Mouse (Mus musculus) forebrain, embryonic 12.5 days (tissue): ENCODE data around the gene Mbd6. TPM values are rescaled to one million over a fixed set of nuclear protein-coding genes. Genes with fewer than 3 reads are reported as not detected.

Experiments
- ATAC-seq: fragments of 200-750 bp; cut with Nextera tagmentation; 2 replicates; pipeline ENCODE4 v1.8.0; 2017; ENCODE audit warnings: moderate TSS enrichment; ENCODE audit not compliant: low FRiP score
- H3K27ac ChIP-seq: fragments of 300-500 bp; sonication (generic); 2 replicates; pipeline ENCODE4 v1.5.1; 2016; ENCODE audit warnings: mild to moderate bottlenecking
- H3K27me3 ChIP-seq: fragments of 300-500 bp; sonication (generic); 2 replicates; pipeline ENCODE4 v1.6.1; 2016; ENCODE audit warnings: mild to moderate bottlenecking
- H3K36me3 ChIP-seq: fragments of 300-500 bp; sonication (generic); replicated peaks from 2 replicates; pipeline ENCODE4 v1.6.1; 2016; ENCODE audit warnings: mild to moderate bottlenecking
- H3K4me1 ChIP-seq: fragments of 300-500 bp; sonication (generic); 2 replicates; pipeline ENCODE4 v1.6.1; 2016
- H3K4me2 ChIP-seq: fragments of 300-500 bp; sonication (generic); 2 replicates; pipeline ENCODE4 v1.6.1; 2016; ENCODE audit warnings: mild to moderate bottlenecking, moderate library complexity
- H3K4me3 ChIP-seq: fragments of 300-500 bp; sonication (generic); replicated peaks from 2 replicates; pipeline ENCODE4 v1.5.1; 2016; ENCODE audit warnings: mild to moderate bottlenecking
- H3K9ac ChIP-seq: fragments of 300-500 bp; sonication (generic); 2 replicates; pipeline ENCODE4 v1.6.1; 2016; ENCODE audit warnings: mild to moderate bottlenecking
- H3K9me3 ChIP-seq: fragments of 300-500 bp; sonication (generic); 2 replicates; pipeline ENCODE4 v1.6.1; 2016
- WGBS: fragments of 180-500 bp; shearing (Covaris S2); methylation state at CpG from one replicate; pipeline ENCODE4 v1.1.7; 2016; 5-methylcytosine and 5-hydroxymethylcytosine counted together
- polyA plus RNA-seq: library from polyadenylated mRNA; unstranded; fragments of >200 nt; fragmentation: Nextera tagmentation; extraction: Ambion mirVana; gene quantifications from 2 replicates; pipeline ENCODE4 v1.2.1, GENCODE M21; 2016

The Mbd6 gene
- 18.4 and 21.2 TPM in 2 replicates for polyA plus RNA-seq

GRCm38 (mm10) chr10:127288800-127289572 lies at the start of gene Mbd6:
Mbd6 (minus strand) TSS chr10:127289018.
- Histone ChIP-seq H3K36me3 (peaks cover 44% of the 10 kb centered on the region), H3K4me2 (peak within 1 kb of the TSS; percentile 86), H3K4me3 (peak within 1 kb of the TSS; percentile 75), H3K27me3 (no peaks in the 10 kb centered on the region), H3K27ac (peak within 1 kb of the TSS; percentile 98), H3K9me3 (no peaks in the 10 kb centered on the region), H3K9ac (peak within 1 kb of the TSS; percentile 83), H3K4me1 (peaks cover 65% of the 10 kb centered on the region)
- ATAC-seq = peak; percentile 42
- 0% methylated on average over 39 of the region's 65 CpGs for WGBS

- H3K9ac ChIP-seq = no peak overlapping the region
- H3K27me3 ChIP-seq = peaks cover 38% of the 10 kb centered on the region
- WGBS = 87% methylated on average over 6 of the region's 6 CpGs
- H3K4me2 ChIP-seq = no peak overlapping the region
- no peak overlapping the region for H3K27ac ChIP-seq
- 0 out of 2 replicates have a peak, but pooled peaks cover 2% of the 10 kb centered on the region for H3K36me3 ChIP-seq
- no peak overlapping the region for H3K4me3 ChIP-seq
- H3K4me1 ChIP-seq = peaks cover 38% of the 10 kb centered on the region
- no peak for ATAC-seq
- H3K9me3 ChIP-seq = no peaks in the 10 kb centered on the region
Measured at GRCm38 (mm10) chr10:127337536-127338099, 48.8 kb upstream of the Mbd6 start.

GRCm38 (mm10) chr10:127336952-127337351 lies 48.1 kb upstream of the Mbd6 start:
- WGBS = 82% methylated on average over 5 of the region's 5 CpGs
- Histone ChIP-seq H3K27me3 (peaks cover 41% of the 10 kb centered on the region), H3K36me3 (0 out of 2 replicates have a peak, but pooled peaks cover 2% of the 10 kb centered on the region), H3K4me1 (peaks cover 35% of the 10 kb centered on the region), H3K9me3 (no peaks in the 10 kb centered on the region), H3K4me2 (no peak overlapping the region), H3K27ac (no peak overlapping the region), H3K4me3 (no peak overlapping the region), H3K9ac (no peak overlapping the region)
- no peak for ATAC-seq

- Histone ChIP-seq H3K27me3 (peaks cover 40% of the 10 kb centered on the region), H3K36me3 (0 out of 2 replicates have a peak, but pooled peaks cover 2% of the 10 kb centered on the region), H3K4me3 (no peak overlapping the region), H3K27ac (no peak overlapping the region), H3K9me3 (no peaks in the 10 kb centered on the region), H3K9ac (no peak overlapping the region), H3K4me2 (no peak overlapping the region), H3K4me1 (peaks cover 20% of the 10 kb centered on the region)
- no peak for ATAC-seq
- WGBS = 64% methylated on average over 1 of the region's 1 CpGs
Measured at GRCm38 (mm10) chr10:127335271-127335670, 46.5 kb upstream of the Mbd6 start.

GRCm38 (mm10) chr10:127333152-127333551 lies 44.3 kb upstream of the Mbd6 start:
- ATAC-seq = no peak
- 63% methylated on average over 5 of the region's 5 CpGs for WGBS
- Histone ChIP-seq H3K9me3 (no peaks in the 10 kb centered on the region), H3K27ac (no peak overlapping the region), H3K4me3 (no peak overlapping the region), H3K4me1 (peaks cover 5% of the 10 kb centered on the region), H3K9ac (no peak overlapping the region), H3K36me3 (0 out of 2 replicates have a peak, but pooled peaks cover 2% of the 10 kb centered on the region), H3K4me2 (no peak overlapping the region), H3K27me3 (peaks cover 45% of the 10 kb centered on the region)

- 28% methylated on average over 31 of the region's 31 CpGs for WGBS
Measured at GRCm38 (mm10) chr10:127332211-127332874, 43.5 kb upstream of the Mbd6 start.

GRCm38 (mm10) chr10:127330212-127330611 lies 41.4 kb upstream of the Mbd6 start:
- H3K9me3 ChIP-seq = no peaks in the 10 kb centered on the region
- H3K9ac ChIP-seq = no peak overlapping the region
- H3K4me1 ChIP-seq = peaks cover 18% of the 10 kb centered on the region
- 82% methylated on average over 7 of the region's 7 CpGs for WGBS
- H3K4me3 ChIP-seq = no peak overlapping the region
- no peak overlapping the region for H3K27ac ChIP-seq
- H3K4me2 ChIP-seq = no peak overlapping the region
- peaks cover 72% of the 10 kb centered on the region for H3K27me3 ChIP-seq
- no peak for ATAC-seq
- H3K36me3 ChIP-seq = 0 out of 2 replicates have a peak, but pooled peaks cover 2% of the 10 kb centered on the region

More at GRCm38 (mm10) chr10:127332211-127332874, 43.5 kb upstream of the Mbd6 start:
- Histone ChIP-seq H3K4me2 (peak overlapping the region; percentile 45), H3K9me3 (no peaks in the 10 kb centered on the region), H3K4me1 (peaks cover 5% of the 10 kb centered on the region), H3K9ac (no peak overlapping the region), H3K27ac (no peak overlapping the region), H3K27me3 (peaks cover 51% of the 10 kb centered on the region), H3K4me3 (peak overlapping the region; percentile 33), H3K36me3 (0 out of 2 replicates have a peak, but pooled peaks cover 2% of the 10 kb centered on the region)
- 0 out of 2 replicates have a peak, but pooled peaks have one; percentile 14 for ATAC-seq

GRCm38 (mm10) chr10:127327461-127328145 lies 38.8 kb upstream of the Mbd6 start:
- Histone ChIP-seq H3K36me3 (no peaks in the 10 kb centered on the region), H3K4me1 (peaks cover 18% of the 10 kb centered on the region), H3K27me3 (peaks cover 98% of the 10 kb centered on the region), H3K9ac (no peak overlapping the region), H3K4me2 (no peak overlapping the region), H3K9me3 (no peaks in the 10 kb centered on the region), H3K27ac (no peak overlapping the region), H3K4me3 (no peak overlapping the region)
- ATAC-seq = no peak
- WGBS = 47% methylated on average over 18 of the region's 18 CpGs

GRCm38 (mm10) chr10:127326828-127327227 lies 38.0 kb upstream of the Mbd6 start:
- 0 out of 2 replicates have a peak overlapping the region, but pooled peaks have one; percentile 36 for H3K9ac ChIP-seq
- H3K4me3 ChIP-seq = peak overlapping the region; percentile 35
- no peak overlapping the region for H3K27ac ChIP-seq
- H3K36me3 ChIP-seq = no peaks in the 10 kb centered on the region
- peaks cover 14% of the 10 kb centered on the region for H3K4me1 ChIP-seq
- H3K9me3 ChIP-seq = no peaks in the 10 kb centered on the region
- H3K27me3 ChIP-seq = peaks cover 100% of the 10 kb centered on the region
- H3K4me2 ChIP-seq = peak overlapping the region; percentile 53
- 5% methylated on average over 29 of the region's 29 CpGs for WGBS
- ATAC-seq = no peak

GRCm38 (mm10) chr10:127326017-127326801 lies 37.4 kb upstream of the Mbd6 start:
- Histone ChIP-seq H3K4me3 (peak overlapping the region; percentile 35), H3K27me3 (peaks cover 100% of the 10 kb centered on the region), H3K4me1 (peaks cover 14% of the 10 kb centered on the region), H3K36me3 (no peaks in the 10 kb centered on the region), H3K27ac (no peak overlapping the region), H3K4me2 (peak overlapping the region; percentile 53), H3K9ac (peak overlapping the region; percentile 36; the same call in 1 of the 2 replicates), H3K9me3 (no peaks in the 10 kb centered on the region)
- 2% methylated on average over 54 of the region's 54 CpGs for WGBS
- ATAC-seq = no peak

- H3K27ac ChIP-seq = no peak overlapping the region
- H3K4me3 ChIP-seq = peak overlapping the region; percentile 35; the same call in 1 of the 2 replicates
- H3K9ac ChIP-seq = no peak overlapping the region
- no peak for ATAC-seq
- peak overlapping the region; percentile 53 for H3K4me2 ChIP-seq
- peaks cover 99% of the 10 kb centered on the region for H3K27me3 ChIP-seq
- H3K9me3 ChIP-seq = no peaks in the 10 kb centered on the region
- no peaks in the 10 kb centered on the region for H3K36me3 ChIP-seq
- H3K4me1 ChIP-seq = peaks cover 14% of the 10 kb centered on the region
- 30% methylated on average over 14 of the region's 14 CpGs for whole genome bisulfite sequencing
Measured at GRCm38 (mm10) chr10:127325454-127326016, 36.7 kb upstream of the Mbd6 start.
